Mouse (Mus musculus) forebrain, embryonic 15.5 days (tissue): Measurements from ENCODE around the gene Slco4a1. TPM values are rescaled to one million over a fixed set of nuclear protein-coding genes. Genes with fewer than 3 reads are reported as not detected.

ENCODE experiments used
- ATAC-seq: fragments of 200-750 bp; cut with Nextera tagmentation; replicated peaks from 2 replicates; pipeline ENCODE4 v1.8.0; 2017; ENCODE audit warnings: mild to moderate bottlenecking, moderate TSS enrichment, moderate library complexity
- H3K27ac ChIP-seq: fragments of 300-500 bp; sonication (generic); replicated peaks from 2 replicates; pipeline ENCODE4 v1.5.1; 2015; ENCODE audit warnings: mild to moderate bottlenecking, inconsistent platforms
- H3K27me3 ChIP-seq: fragments of 300-500 bp; sonication (generic); 2 replicates; pipeline ENCODE4 v1.6.1; 2015; ENCODE audit warnings: inconsistent platforms
- H3K36me3 ChIP-seq: fragments of 300-500 bp; sonication (generic); 2 replicates; pipeline ENCODE4 v1.6.1; 2015; ENCODE audit warnings: mild to moderate bottlenecking, inconsistent platforms
- H3K4me1 ChIP-seq: fragments of 300-500 bp; sonication (generic); 2 replicates; pipeline ENCODE4 v1.6.1; 2015; ENCODE audit warnings: inconsistent platforms
- H3K4me2 ChIP-seq: fragments of 300-500 bp; sonication (generic); replicated peaks from 2 replicates; pipeline ENCODE4 v1.6.1; 2015; ENCODE audit warnings: mild to moderate bottlenecking, inconsistent platforms
- H3K4me3 ChIP-seq: fragments of 300-500 bp; sonication (generic); 2 replicates; pipeline ENCODE4 v1.5.1; 2015; ENCODE audit warnings: mild to moderate bottlenecking, inconsistent platforms
- H3K9ac ChIP-seq: fragments of 300-500 bp; sonication (generic); replicated peaks from 2 replicates; pipeline ENCODE4 v1.6.1; 2015; ENCODE audit warnings: mild to moderate bottlenecking, inconsistent platforms
- H3K9me3 ChIP-seq: fragments of 300-500 bp; sonication (generic); 2 replicates; pipeline ENCODE4 v1.6.1; 2016; ENCODE audit warnings: inconsistent platforms
- WGBS: fragments of 180-500 bp; shearing (Covaris S2); methylation state at CpG from one replicate; pipeline ENCODE4 v1.1.7; 2015; ENCODE audit warnings: mixed read lengths; 5-methylcytosine and 5-hydroxymethylcytosine counted together
- polyA plus RNA-seq: library from polyadenylated mRNA; unstranded; fragments of >200 nt; fragmentation: Nextera tagmentation; extraction: Ambion mirVana; gene quantifications from 2 replicates; pipeline ENCODE4 v1.2.1, GENCODE M21; 2015

Slco4a1 gene
- polyA plus RNA-seq, 1 experiment from 2014 or later, result 1.4 TPM

DNA sequence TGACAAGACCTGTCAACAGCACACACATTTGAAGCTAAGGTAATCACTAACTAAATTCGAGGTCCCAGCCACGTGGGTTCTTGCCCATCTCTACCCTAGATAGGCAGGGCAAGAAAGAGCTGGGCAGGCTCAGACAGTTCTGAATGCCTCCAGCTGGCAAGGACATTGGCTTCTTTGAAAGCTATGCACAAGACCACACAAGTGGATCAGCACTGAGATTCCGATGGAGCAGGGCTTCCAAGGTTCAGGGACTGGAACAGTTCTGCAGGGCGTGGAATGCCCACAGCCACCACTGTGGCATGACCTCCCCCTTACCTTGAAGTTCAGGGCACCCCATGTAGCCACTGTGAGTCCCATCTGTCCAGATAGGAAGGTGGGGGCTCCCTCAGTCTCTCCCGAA lies 5.5 kb upstream of the Slco4a1 start:
- peaks cover under 1% of the 10 kb centered on the region; the same call in 1 of the 2 replicates for H3K4me1 ChIP-seq
- no peak overlapping the region for H3K27ac ChIP-seq
- 83% methylated on average over 5 of the region's 5 CpGs for WGBS
- no peak overlapping the region for H3K4me2 ChIP-seq
- H3K36me3 ChIP-seq, result no peaks in the 10 kb centered on the region
- no peaks in the 10 kb centered on the region for H3K9me3 ChIP-seq
- no peak overlapping the region for H3K4me3 ChIP-seq
- no peak overlapping the region for H3K9ac ChIP-seq
- H3K27me3 ChIP-seq, result peaks cover 7% of the 10 kb centered on the region; the same call in 1 of the 2 replicates
- ATAC-seq, result no peak

DNA sequence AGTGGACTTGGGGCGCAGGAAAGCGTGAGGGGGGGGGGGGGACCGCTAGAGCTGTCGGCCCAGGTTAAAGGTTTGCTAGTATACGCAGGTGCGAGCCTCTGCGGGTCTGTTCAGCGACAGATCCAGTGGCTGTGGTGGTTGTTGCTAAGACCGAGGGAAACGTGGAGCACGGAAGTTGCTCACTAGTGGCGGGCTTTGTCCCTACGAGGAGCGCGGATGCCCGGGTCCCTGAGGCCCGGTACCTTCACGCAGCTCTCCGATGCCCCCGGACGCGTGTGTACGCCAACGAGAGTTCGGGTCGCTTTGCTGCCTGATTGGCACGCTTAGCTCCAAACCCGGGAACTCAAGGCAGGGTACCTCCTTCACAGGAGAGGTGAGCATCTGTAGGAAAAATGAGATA lies 660 bp downstream of the Slco4a1 start:
- Histone ChIP-seq H3K4me2 (peak overlapping the region; percentile 99), H3K4me1 (peaks cover 18% of the 10 kb centered on the region), H3K36me3 (no peaks in the 10 kb centered on the region), H3K9me3 (no peaks in the 10 kb centered on the region), H3K27me3 (peaks cover 17% of the 10 kb centered on the region; the same call in 1 of the 2 replicates), H3K9ac (peak overlapping the region; percentile 51), H3K4me3 (peak overlapping the region; percentile 61), H3K27ac (no peak overlapping the region)
- 1% methylated on average over 26 of the region's 28 CpGs for WGBS
- no peak for ATAC-seq

DNA sequence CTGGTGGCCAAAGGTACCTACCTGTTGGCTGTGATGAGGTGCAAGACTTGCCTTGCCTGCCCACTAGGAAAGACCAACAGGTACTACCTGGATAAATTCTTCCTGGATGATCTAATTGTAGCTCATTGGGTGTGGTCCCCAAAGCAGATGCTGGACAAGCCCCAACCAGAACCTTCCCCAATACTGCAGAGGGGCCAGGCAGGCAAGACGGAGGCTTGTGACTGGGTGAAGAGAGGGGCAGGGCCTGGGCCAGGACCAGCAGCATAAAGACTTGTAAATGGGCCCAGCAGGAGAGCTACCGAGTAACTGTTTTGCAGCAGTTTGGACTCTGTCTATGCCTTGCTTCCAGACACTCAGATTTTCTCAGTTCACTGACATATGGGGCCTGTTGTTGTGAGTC lies 1.6 kb downstream of the Slco4a1 start:
- no peak for ATAC-seq
- peaks cover 18% of the 10 kb centered on the region for H3K4me1 ChIP-seq
- H3K9ac ChIP-seq, result no peak overlapping the region
- H3K27me3 ChIP-seq, result peaks cover 17% of the 10 kb centered on the region; the same call in 1 of the 2 replicates
- WGBS, result 42% methylated on average over 2 of the region's 2 CpGs
- H3K9me3 ChIP-seq, result no peaks in the 10 kb centered on the region
- no peaks in the 10 kb centered on the region for H3K36me3 ChIP-seq
- no peak overlapping the region for H3K4me2 ChIP-seq
- no peak overlapping the region for H3K27ac ChIP-seq
- no peak overlapping the region for H3K4me3 ChIP-seq

DNA sequence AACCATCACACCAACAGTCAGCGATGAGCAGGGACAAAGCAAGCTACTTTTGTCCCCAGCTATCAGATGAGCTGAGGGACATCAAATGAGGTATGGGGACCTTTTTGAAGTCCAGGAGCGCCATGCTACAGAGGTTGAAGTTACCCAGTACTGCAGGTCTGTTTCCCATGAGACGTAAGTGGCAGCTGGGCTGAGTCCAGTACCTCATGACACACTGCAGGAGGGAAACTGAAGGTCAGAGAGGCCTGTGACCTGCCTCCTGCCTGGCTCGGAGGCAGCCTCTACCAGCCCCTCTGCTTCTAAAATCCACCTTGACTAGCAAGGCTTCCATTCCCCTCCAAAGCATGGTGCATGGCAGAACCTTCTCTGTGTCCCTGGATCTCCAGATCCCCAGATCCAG lies 3.4 kb downstream of the Slco4a1 start:
- H3K4me1 ChIP-seq, result peaks cover 18% of the 10 kb centered on the region
- peaks cover 17% of the 10 kb centered on the region; the same call in 1 of the 2 replicates for H3K27me3 ChIP-seq
- ATAC-seq, result no peak
- no peak overlapping the region for H3K4me2 ChIP-seq
- no peaks in the 10 kb centered on the region for H3K9me3 ChIP-seq
- WGBS, result 86% methylated on average over 4 of the region's 4 CpGs
- no peaks in the 10 kb centered on the region for H3K36me3 ChIP-seq
- no peak overlapping the region for H3K4me3 ChIP-seq
- H3K27ac ChIP-seq, result no peak overlapping the region
- no peak overlapping the region for H3K9ac ChIP-seq

DNA sequence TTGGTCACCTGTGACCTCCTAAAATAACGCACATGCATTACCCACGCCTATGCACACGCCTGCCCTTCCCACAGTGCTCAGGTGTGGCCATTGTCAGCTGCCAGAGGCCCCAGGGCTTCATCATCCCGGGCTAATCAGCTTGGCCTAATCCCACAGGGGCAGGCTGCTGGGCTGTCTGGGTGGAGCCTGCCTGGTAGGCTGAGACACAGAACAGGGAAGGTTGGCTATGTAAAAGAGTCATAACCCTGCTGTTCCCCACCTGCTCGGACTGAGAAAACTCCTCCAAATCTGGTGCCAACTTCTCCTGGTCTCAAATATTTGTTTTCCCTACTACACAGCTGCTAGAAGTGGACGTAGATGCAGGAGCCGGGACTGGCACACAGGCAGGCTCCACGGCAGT lies 4.8 kb downstream of the Slco4a1 start:
- ATAC-seq, result no peak
- no peaks in the 10 kb centered on the region for H3K9me3 ChIP-seq
- no peak overlapping the region for H3K4me2 ChIP-seq
- H3K4me3 ChIP-seq, result no peak overlapping the region
- no peak overlapping the region for H3K27ac ChIP-seq
- 51% methylated on average over 8 of the region's 8 CpGs for WGBS
- no peak overlapping the region for H3K9ac ChIP-seq
- H3K4me1 ChIP-seq, result peaks cover 14% of the 10 kb centered on the region
- H3K27me3 ChIP-seq, result 0 out of 2 replicates have a peak, but pooled peaks cover 9% of the 10 kb centered on the region
- no peaks in the 10 kb centered on the region for H3K36me3 ChIP-seq

DNA sequence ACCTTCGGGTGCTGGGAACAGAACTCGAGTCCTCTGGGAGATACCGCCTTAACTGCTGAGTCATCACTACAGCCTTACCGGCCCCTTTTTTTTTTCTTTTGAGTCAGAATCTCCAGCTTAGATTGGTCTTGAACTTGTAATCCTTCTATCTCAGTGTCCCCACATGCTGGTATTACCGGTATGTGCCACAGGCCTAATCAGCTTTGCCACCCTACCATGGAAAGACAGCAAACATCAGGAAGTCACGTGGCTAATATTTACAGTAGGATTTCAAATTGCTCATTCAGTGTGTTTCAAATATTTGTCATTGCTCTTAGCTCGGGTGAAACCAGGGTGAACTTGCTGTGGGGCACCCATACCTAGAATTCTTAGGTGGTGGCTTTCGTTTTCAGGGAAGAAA lies 6.5 kb downstream of the Slco4a1 start:
- H3K4me1 ChIP-seq, result no peaks in the 10 kb centered on the region
- 88% methylated on average over 8 of the region's 8 CpGs for WGBS
- H3K27me3 ChIP-seq, result 0 out of 2 replicates have a peak, but pooled peaks cover under 1% of the 10 kb centered on the region
- H3K9ac ChIP-seq, result no peak overlapping the region
- H3K9me3 ChIP-seq, result no peaks in the 10 kb centered on the region
- H3K4me2 ChIP-seq, result no peak overlapping the region
- H3K4me3 ChIP-seq, result no peak overlapping the region
- no peak overlapping the region for H3K27ac ChIP-seq
- no peak for ATAC-seq
- no peaks in the 10 kb centered on the region for H3K36me3 ChIP-seq

DNA sequence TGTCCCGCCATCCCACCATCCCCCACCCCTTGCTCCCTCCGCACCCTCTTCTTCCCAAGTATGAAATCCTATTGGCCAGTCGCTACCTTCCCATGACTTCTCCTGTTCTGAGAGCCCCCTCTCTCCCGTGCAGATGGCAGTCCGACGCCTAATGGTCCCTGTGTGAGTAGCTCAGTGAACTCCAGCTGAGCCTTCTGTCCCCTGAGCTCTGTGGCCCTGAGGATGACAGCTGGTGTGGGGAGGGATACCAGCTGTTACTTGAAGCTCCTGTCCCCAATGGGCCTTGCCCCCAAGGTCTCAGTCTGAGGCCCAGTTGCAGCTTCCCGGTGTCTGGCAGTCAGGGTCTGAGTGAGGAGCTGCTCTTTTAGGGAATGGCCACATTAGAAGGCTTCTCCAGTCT lies 10.5 kb downstream of the Slco4a1 start:
- H3K4me1 ChIP-seq, result no peaks in the 10 kb centered on the region
- H3K27ac ChIP-seq, result no peak overlapping the region
- no peaks in the 10 kb centered on the region for H3K27me3 ChIP-seq
- 74% methylated on average over 7 of the region's 7 CpGs for WGBS
- H3K9ac ChIP-seq, result no peak overlapping the region
- H3K36me3 ChIP-seq, result no peaks in the 10 kb centered on the region
- H3K4me3 ChIP-seq, result no peak overlapping the region
- no peak overlapping the region for H3K4me2 ChIP-seq
- no peak for ATAC-seq
- H3K9me3 ChIP-seq, result no peaks in the 10 kb centered on the region

DNA sequence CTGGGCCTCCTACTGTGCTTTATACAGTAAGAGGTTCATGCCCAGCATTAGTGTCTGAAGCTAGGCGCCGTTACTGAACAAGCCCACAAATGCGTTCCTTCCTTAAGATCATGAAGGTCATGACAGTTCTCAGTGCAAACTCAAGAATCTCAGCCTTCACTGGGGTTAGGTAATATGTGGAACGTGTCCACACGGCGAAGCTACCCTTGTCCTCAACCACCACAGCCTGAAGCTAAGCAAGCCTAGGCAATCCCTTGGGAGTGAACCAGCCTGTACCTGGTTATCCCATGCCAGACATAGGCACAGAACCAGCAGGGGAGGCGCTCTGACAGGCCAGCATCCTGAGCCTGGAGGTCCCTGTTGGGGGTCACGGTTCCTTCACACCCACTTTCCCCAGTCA lies 12.8 kb downstream of the Slco4a1 start:
- no peak for ATAC-seq
- Histone ChIP-seq H3K9me3 (no peaks in the 10 kb centered on the region), H3K4me1 (no peaks in the 10 kb centered on the region), H3K4me3 (no peak overlapping the region), H3K9ac (no peak overlapping the region), H3K4me2 (no peak overlapping the region), H3K36me3 (no peaks in the 10 kb centered on the region), H3K27me3 (no peaks in the 10 kb centered on the region), H3K27ac (no peak overlapping the region)
- 92% methylated on average over 8 of the region's 8 CpGs for WGBS

DNA sequence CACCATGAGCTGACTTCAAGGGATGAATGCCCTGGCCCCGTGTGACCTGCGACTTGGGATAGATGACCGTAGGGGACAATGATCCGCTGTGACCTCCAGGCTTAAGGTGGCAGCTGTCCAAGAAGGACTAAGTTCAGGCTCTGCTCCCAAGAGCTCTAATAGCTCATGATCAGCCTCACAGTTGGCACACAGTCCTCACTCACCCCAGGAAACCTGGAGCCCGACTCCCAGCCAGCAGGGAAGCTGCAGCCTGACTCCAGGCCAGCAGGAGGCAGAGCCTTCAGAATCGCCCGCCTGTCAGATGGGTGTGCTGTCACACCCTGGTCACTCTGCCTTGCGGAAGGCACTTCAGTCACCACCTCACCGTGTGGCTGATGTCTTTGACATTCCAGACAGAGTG lies 13.7 kb downstream of the Slco4a1 start:
- Histone ChIP-seq H3K36me3 (no peaks in the 10 kb centered on the region), H3K4me1 (no peaks in the 10 kb centered on the region), H3K9ac (no peak overlapping the region), H3K4me2 (no peak overlapping the region), H3K27me3 (no peaks in the 10 kb centered on the region), H3K27ac (no peak overlapping the region), H3K4me3 (no peak overlapping the region), H3K9me3 (no peaks in the 10 kb centered on the region)
- ATAC-seq, result no peak
- WGBS, result 75% methylated on average over 9 of the region's 9 CpGs

DNA sequence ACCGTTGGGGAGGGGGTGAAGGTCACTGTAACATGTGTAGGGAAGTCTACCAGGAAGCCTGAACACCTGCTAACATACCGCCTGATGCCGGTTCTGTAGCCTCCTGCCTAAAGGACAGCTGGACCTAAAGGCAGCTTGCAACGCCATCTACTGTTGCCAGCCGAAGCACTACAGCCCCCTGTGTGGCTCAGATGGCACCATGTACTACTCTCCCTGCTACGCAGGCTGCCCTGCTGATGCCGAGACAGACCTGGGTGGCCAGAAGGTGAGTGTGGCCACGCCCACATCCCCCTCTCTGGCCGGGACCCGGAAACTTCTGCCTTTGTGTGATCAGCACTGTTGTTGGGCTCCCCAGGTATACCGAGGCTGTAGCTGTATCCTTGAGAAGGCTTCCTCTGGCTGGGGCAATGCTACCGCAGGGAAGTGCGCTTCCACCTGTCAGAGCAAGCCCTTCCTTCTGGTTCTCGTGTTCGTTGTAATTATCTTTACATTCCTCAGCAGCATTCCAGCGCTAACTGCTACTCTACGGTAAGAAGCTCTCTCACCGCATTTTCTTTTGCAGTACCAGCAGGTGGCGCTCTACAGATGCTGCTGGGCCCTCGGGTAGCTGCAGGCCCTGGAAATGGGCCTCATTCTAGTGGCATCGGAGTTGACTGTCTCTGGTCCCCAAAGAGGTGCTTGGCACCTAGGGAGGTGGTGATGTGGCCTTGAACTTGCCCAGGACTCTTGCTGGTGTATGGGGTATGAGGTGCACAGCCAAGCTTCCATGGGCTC lies 16.4 kb downstream of the Slco4a1 start:
- no peaks in the 10 kb centered on the region for H3K27me3 ChIP-seq
- ATAC-seq, result peak; percentile 57
- H3K9me3 ChIP-seq, result no peaks in the 10 kb centered on the region
- no peaks in the 10 kb centered on the region for H3K36me3 ChIP-seq
- no peak overlapping the region for H3K4me2 ChIP-seq
- H3K9ac ChIP-seq, result no peak overlapping the region
- H3K27ac ChIP-seq, result no peak overlapping the region
- H3K4me1 ChIP-seq, result no peaks in the 10 kb centered on the region
- H3K4me3 ChIP-seq, result no peak overlapping the region
- WGBS, result 4% methylated on average over 21 of the region's 21 CpGs

DNA sequence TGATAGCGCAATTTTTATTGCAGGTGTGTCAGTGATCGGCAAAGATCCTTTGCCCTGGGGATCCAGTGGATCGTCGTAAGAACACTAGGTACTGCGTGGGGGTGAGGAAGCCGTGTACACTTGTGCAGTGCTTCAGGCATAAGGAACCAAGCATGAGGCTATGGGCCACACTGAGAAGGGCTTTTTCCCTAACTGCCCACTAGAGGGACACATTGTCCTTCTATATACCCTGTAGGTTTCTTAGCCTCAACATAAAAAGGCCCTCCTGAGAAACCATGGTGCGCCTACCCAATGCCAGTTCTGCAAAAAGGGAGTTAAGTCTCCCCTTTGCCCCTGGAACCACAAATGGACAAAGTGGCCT lies 17.0 kb downstream of the Slco4a1 start:
- ATAC-seq, result peak; percentile 92
- H3K27ac ChIP-seq, result no peak overlapping the region
- no peak overlapping the region for H3K9ac ChIP-seq
- H3K27me3 ChIP-seq, result no peaks in the 10 kb centered on the region
- H3K9me3 ChIP-seq, result no peaks in the 10 kb centered on the region
- no peak overlapping the region for H3K4me2 ChIP-seq
- no peak overlapping the region for H3K4me3 ChIP-seq
- WGBS, result 31% methylated on average over 7 of the region's 7 CpGs
- H3K36me3 ChIP-seq, result no peaks in the 10 kb centered on the region
- H3K4me1 ChIP-seq, result no peaks in the 10 kb centered on the region

DNA sequence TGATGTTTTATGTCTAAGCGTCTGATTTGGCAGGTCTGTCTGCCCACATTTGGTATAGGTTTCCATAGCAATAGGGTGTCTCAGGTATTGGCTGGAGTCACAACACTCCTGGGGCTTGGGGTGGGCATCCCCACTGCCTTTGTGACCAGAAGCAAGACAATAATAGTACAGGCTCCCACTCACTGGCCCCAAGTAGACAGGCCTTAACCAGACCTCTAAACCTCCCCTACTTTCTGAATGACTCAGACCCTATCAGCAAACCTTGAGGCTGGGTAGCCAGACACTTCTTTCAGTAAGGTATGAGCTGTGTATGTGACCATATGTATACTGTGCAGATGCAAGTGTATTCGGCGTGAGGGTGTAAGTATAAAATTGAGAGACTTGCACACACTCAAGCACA lies 18.8 kb downstream of the Slco4a1 start:
- WGBS, result 96% methylated on average over 3 of the region's 3 CpGs
- no peaks in the 10 kb centered on the region for H3K9me3 ChIP-seq
- H3K9ac ChIP-seq, result no peak overlapping the region
- no peak overlapping the region for H3K27ac ChIP-seq
- ATAC-seq, result no peak
- H3K4me1 ChIP-seq, result no peaks in the 10 kb centered on the region
- H3K4me3 ChIP-seq, result no peak overlapping the region
- no peak overlapping the region for H3K4me2 ChIP-seq
- no peaks in the 10 kb centered on the region for H3K27me3 ChIP-seq
- no peaks in the 10 kb centered on the region for H3K36me3 ChIP-seq

DNA sequence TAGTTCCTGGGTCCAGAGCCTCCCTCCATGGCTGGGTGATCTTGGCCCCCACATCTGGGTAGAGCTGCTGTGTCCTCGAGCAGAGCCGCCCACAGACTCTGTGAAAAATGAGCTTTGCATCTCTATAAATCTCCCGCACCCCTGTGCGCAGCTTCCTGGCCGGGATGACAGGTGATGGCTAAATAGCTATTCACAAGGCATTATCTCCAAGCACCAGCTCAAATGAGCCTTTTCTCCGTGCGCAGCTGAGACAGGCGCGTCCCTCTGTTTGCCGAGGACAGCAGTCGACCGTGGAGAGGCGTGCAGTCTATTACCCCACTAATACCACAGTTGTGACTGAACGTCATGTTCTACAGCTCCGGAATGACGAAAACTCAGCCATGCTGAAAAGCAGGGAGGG lies 26.2 kb downstream of the Slco4a1 start:
- no peak overlapping the region for H3K4me3 ChIP-seq
- H3K4me2 ChIP-seq, result peak overlapping the region; percentile 25; the same call in 1 of the 2 replicates
- peak; percentile 44; the same call in 1 of the 2 replicates for ATAC-seq
- H3K9me3 ChIP-seq, result no peaks in the 10 kb centered on the region
- no peaks in the 10 kb centered on the region for H3K27me3 ChIP-seq
- H3K27ac ChIP-seq, result peak overlapping the region; percentile 54
- no peak overlapping the region for H3K9ac ChIP-seq
- H3K36me3 ChIP-seq, result no peaks in the 10 kb centered on the region
- 5% methylated on average over 16 of the region's 16 CpGs for WGBS
- peaks cover 18% of the 10 kb centered on the region for H3K4me1 ChIP-seq
